9 mouse cellular contexts compared by ENCODE assay signal in genomic region chr2:144269679-144270475, GRCm38 (mm10). TPM values are rescaled to one million over a fixed set of nuclear protein-coding genes. Genes with fewer than 3 reads are reported as not detected.
DNase-seq lines count a peak whose midpoint lies in the region; ATAC-seq lines count a peak whose summit lies in the region.
"Had no signal": no experiment of that assay in that cellular context is flagged by ENCODE, and none has a peak within 500 bp of the region (broad histone marks: within the 10 kb centered on the region; RNA-seq: fewer than 3 reads in every experiment).

No protein-coding gene starts in this region.

- no peaks in the 10 kb centered on the region for H3K9me3 ChIP-seq in heart, embryonic 15.5 days (replicated peaks)
- no peaks in the 10 kb centered on the region for H3K9me3 ChIP-seq in midbrain, embryonic 10.5 days (replicated peaks)

- no peaks in the 10 kb centered on the region for H3K27me3 ChIP-seq in heart, embryonic 15.5 days
- no peaks in the 10 kb centered on the region for H3K27me3 ChIP-seq in midbrain, embryonic 10.5 days (ENCODE audit: low read depth, poor library complexity, severe bottlenecking)
- H3K27me3 ChIP-seq: Patski had no signal

- intact Hi-C loops in left cerebral cortex, postnatal 14 days (cut with DNase I): no loop called here

- 1% methylated on average over 31 of the region's 33 CpGs for WGBS in heart, embryonic 15.5 days
- under 1% methylated on average over 31 of the region's 33 CpGs for WGBS in midbrain, embryonic 10.5 days

- no peak for DNase-seq in heart, adult 9 months (ENCODE audit: low spot score in 2 of 2)
- peak; percentile 42 for DNase-seq in MN1 (ENCODE audit: low spot score)
- peak; percentile 44 for DNase-seq in forelimb bud, embryonic 11.5 days (ENCODE audit: low read depth, low spot score)
- no peak for DNase-seq in midbrain, embryonic 10.5 days (ENCODE audit: low spot score)
- DNase-seq in adrenal gland, postnatal 14 days: no peak
- DNase-seq in T-cell, adult 2 months (ENCODE audit: low spot score): no peak
- DNase-seq in left cerebral cortex, postnatal 14 days (ENCODE audit: low spot score in 2 of 2): no peak

- peak overlapping the region; percentile 96 for H3K27ac ChIP-seq in heart, embryonic 15.5 days
- H3K27ac ChIP-seq in midbrain, embryonic 10.5 days (replicated peaks): peak overlapping the region; percentile 98

- 0 out of 2 replicates have a peak, but pooled peaks cover 3% of the 10 kb centered on the region for H3K36me3 ChIP-seq in heart, embryonic 15.5 days
- H3K36me3 ChIP-seq in midbrain, embryonic 10.5 days: peaks cover 43% of the 10 kb centered on the region

- no peak for ATAC-seq in heart, embryonic 15.5 days (replicated peaks; ENCODE audit: insufficient number of reproducible peaks, insufficient read depth, low FRiP score, low read depth)

- peaks cover 44% of the 10 kb centered on the region for H3K4me1 ChIP-seq in heart, embryonic 15.5 days (replicated peaks)
- peaks cover 61% of the 10 kb centered on the region for H3K4me1 ChIP-seq in midbrain, embryonic 10.5 days

- H3K4me3 ChIP-seq in heart, embryonic 15.5 days: peak overlapping the region; percentile 89
- H3K4me3 ChIP-seq in midbrain, embryonic 10.5 days: peak overlapping the region; percentile 91

- peak overlapping the region; percentile 84 for H3K4me2 ChIP-seq in heart, embryonic 15.5 days

- H3K9ac ChIP-seq in heart, embryonic 15.5 days: peak overlapping the region; percentile 95

RNA-seq across cellular contexts. Expression of gene Mgme1, which starts 0.6 kb away (rescaled TPM):
- polyA plus RNA-seq in heart, embryonic 15.5 days (2015; fragmentation: Nextera tagmentation; extraction: Ambion mirVana): 22.0 TPM in 2 replicates
- 22.5 and 26.0 TPM in 2 replicates for polyA plus RNA-seq in midbrain, embryonic 10.5 days (2016; fragmentation: Nextera tagmentation; extraction: Ambion mirVana)
- 14.6 and 16.3 TPM in 2 replicates for total RNA-seq in adrenal gland, postnatal 14 days (2021)
- total RNA-seq in left cerebral cortex, postnatal 14 days (2021): 1 to 10 TPM; 3.2 to 3.4 TPM

RNA-seq across cellular contexts. Expression of gene Snx5, which starts 0.8 kb away (rescaled TPM):
- polyA plus RNA-seq in heart, embryonic 15.5 days (2015; fragmentation: Nextera tagmentation; extraction: Ambion mirVana): 78.9 and 87.9 TPM in 2 replicates
- polyA plus RNA-seq in midbrain, embryonic 10.5 days (2016; fragmentation: Nextera tagmentation; extraction: Ambion mirVana): 102 and 120 TPM in 2 replicates
- 96.5 and 114 TPM in 2 replicates for total RNA-seq in adrenal gland, postnatal 14 days (2021)
- total RNA-seq in left cerebral cortex, postnatal 14 days (2021): 10 to 100 TPM; 64.4 to 67.4 TPM

Comparison
In these comparisons a context has a peak if more than half of its experiments do, and no peak if none do; other contexts are left out.
1. DNase-seq: peak in MN1 (single experiment) and forelimb bud, embryonic 11.5 days (single experiment); none in heart, adult 9 months (0 of 2), midbrain, embryonic 10.5 days (single experiment), adrenal gland, postnatal 14 days (single experiment), T-cell, adult 2 months (single experiment) and left cerebral cortex, postnatal 14 days (0 of 2).